Mouse (Mus musculus): ENCODE data around the gene Ccdc3. TPM values are rescaled to one million over a fixed set of nuclear protein-coding genes. Genes with fewer than 3 reads are reported as not detected.
"Not testable (repeated sequence)": the region's sequence is repeated elsewhere in the genome, so short reads cannot be mapped to it uniquely, and the experiment has no call there.

Ccdc3 gene
- total RNA-seq, 2 experiments from 2014 or later: 4.1 to 10.7 TPM

DNA sequence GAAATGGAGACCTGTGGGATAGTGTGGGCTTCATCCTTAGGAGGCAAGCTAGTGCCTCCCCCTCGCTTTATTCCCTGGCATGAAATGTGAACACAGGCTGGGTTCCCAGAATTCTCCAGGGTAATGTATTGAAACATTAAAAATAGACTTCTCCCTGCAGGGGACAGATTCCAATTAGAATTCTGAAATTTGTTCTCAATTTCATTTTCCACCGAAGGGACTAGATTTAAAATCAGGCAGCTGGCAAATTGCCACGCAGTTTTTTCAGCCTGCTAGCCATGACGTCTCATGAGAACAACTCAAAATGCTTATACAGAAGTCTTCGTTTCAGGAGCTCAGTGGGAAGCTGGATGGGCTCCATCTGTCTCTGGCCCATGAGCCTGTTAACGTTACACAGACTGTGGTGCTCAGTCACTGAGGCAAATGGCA, 103.9 kb downstream of the Ccdc3 start:
- peak overlapping the region; percentile 54 for H3K27ac ChIP-seq
- intact Hi-C loops (cut with DNase I): no loop called here
- TF ChIP-seq CTCF (IDR thresholded peaks at IDR 0.05): no peak
- H3K4me3 ChIP-seq: no peak overlapping the region
- peak; percentile 62 for DNase-seq

DNA sequence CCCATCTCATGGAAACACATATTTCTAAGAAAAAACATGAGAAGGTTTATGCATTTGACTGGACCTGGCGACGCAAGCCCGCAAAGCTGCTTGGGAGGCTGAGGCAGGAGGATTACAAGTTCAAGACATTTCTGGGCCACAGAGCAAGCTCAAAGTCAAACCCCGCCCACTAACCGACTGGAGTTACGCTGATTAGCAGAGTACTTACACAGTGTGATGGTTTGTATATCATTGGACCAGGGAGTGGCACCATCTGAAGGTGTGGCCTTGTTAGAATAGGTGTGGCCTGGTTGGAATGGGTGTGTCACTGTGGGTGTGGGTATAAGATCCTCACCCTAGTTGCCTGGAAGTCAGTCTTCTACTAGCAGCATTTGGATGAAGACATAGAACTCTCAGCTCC, 111.6 kb downstream of the Ccdc3 start:
- intact Hi-C loops (cut with DNase I); DNase-seq; H3K27ac ChIP-seq; H3K4me3 ChIP-seq: not testable (repeated sequence)

DNA sequence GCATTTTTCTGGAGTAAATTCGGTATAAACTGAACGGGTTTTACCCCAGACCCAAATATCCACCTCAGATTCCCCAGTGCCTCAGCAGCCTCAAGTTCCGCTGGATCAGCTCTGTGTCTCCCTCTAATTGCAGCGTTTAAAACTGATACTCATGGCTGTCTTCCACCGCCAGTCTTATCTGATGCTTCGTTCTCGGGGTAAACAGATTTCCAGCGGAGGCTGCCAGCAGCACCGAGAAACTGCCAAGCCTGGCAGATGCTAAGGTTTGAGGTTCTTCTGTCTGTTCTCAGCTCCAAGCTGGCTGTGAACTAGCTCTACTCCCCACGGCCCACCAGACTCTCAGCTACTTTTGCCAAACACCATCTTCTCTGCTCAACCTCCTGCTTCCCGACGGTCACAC, 112.4 kb downstream of the Ccdc3 start:
- TF ChIP-seq CTCF (IDR thresholded peaks at IDR 0.05): peak; percentile 48
- intact Hi-C loops (cut with DNase I): no loop called here
- peak overlapping the region; percentile 61 for H3K27ac ChIP-seq
- peak; percentile 84 for DNase-seq
- H3K4me3 ChIP-seq: peak overlapping the region; percentile 46

DNA sequence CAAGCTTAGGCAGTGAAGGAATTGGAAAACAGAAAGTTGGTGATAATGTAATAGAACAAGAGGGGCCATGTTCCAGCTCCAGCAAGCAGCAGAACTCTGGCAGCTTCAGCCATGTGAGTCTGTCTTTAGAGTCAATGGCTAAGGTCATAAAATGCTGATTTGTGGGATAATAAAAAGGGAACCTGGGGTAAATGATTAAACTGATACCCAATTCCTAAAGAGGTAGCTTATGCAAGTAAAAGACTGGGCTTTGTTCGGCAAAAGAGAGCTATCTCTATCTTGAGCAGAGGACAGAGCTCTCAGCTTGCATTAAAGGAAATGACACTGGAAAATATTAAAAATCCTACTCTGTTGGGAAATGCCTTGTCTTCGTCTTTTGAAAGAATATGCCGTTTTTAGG, 120.7 kb downstream of the Ccdc3 start:
- intact Hi-C loops (cut with DNase I): no loop called here

DNA sequence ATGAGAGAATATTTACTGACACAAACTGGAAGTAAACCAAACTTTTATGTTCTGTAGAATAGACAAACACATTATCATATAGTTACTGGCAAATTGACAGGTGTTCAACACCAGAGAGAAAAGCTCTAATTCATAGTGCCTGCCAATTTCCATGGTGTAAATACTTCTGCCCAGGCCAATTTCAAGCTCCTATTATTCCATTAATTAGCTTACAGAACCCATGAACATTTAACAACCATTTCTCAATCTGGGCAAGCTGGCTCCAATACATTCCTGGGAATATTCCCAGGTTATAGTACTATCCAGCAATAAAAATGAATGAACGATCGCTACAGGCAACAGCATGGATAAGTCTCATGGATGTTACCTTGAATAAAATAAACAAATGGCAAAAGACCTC, 124.7 kb downstream of the Ccdc3 start:
- Histone ChIP-seq H3K27ac (no peak overlapping the region), H3K4me3 (no peak overlapping the region)
- intact Hi-C loops (cut with DNase I): no loop called here
- no peak for TF ChIP-seq CTCF (IDR thresholded peaks at IDR 0.05)
- no peak for DNase-seq

More for the DNA sequence above, 120.7 kb downstream of the Ccdc3 start:
- DNase-seq: no peak
- Histone ChIP-seq H3K27ac (no peak overlapping the region), H3K4me3 (no peak overlapping the region)
- no peak for TF ChIP-seq CTCF (IDR thresholded peaks at IDR 0.05)

DNA sequence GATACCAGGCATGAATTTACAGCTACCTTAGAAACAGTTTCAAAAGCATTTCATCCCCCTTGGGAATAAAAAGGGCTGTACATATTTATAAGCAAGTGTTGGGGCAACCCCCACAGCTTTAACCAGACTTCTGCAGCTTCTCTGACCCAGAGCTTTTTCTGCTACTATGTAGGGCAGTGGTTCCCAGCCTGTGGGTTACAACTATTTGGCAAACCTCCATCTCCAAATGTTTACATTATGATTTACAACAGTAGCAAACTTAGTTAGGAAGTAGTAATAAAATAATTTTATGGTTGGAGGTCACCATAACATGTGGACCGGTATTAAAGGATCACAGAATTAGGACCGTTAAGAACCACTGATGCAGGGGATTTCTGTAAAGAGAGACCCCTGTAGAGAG, 130.4 kb downstream of the Ccdc3 start:
- Histone ChIP-seq H3K27ac (no peak overlapping the region), H3K4me3 (no peak overlapping the region)
- no peak for TF ChIP-seq CTCF (IDR thresholded peaks at IDR 0.05)
- intact Hi-C loops (cut with DNase I): no loop called here
- no peak for DNase-seq

Other genes with a start within 250 kb of the Ccdc3 start
- gene Phyh, start 218.8 kb upstream of the Ccdc3 start, total RNA-seq (2021): 100 to 1,000 TPM; 179 to 280 TPM
- not detected for gene Ucma, start 161.7 kb upstream of the Ccdc3 start, total RNA-seq (2021)
- gene Mcm10, start 125.0 kb upstream of the Ccdc3 start, total RNA-seq (2021): under 1 TPM in 1 of 2 experiments, not detected in 1; 0.08 TPM
- gene Optn, start 73.7 kb upstream of the Ccdc3 start, total RNA-seq (2021): 10 to 100 TPM; 80.2 to 99.2 TPM